Mouse (Mus musculus) neural tube, embryonic 15.5 days (tissue): ENCODE data around the gene Tmprss15. TPM values are rescaled to one million over a fixed set of nuclear protein-coding genes. Genes with fewer than 3 reads are reported as not detected.

Source experiments
- ATAC-seq: fragments of 200-750 bp; cut with Nextera tagmentation; 2 replicates; pipeline ENCODE4 v1.8.0; 2017; ENCODE audit warnings: mild to moderate bottlenecking, moderate TSS enrichment, moderate library complexity; ENCODE audit not compliant: low FRiP score
- H3K27ac ChIP-seq: fragments of 300-500 bp; sonication (generic); replicated peaks from 2 replicates; pipeline ENCODE4 v1.5.1; 2015; ENCODE audit warnings: mild to moderate bottlenecking, inconsistent platforms
- H3K27me3 ChIP-seq: fragments of 300-500 bp; sonication (generic); replicated peaks from 2 replicates; pipeline ENCODE4 v1.6.1; 2015; ENCODE audit warnings: inconsistent platforms
- H3K36me3 ChIP-seq: fragments of 300-500 bp; sonication (generic); 2 replicates; pipeline ENCODE4 v1.6.1; 2015; ENCODE audit warnings: inconsistent platforms
- H3K4me1 ChIP-seq: fragments of 300-500 bp; sonication (generic); 2 replicates; pipeline ENCODE4 v1.6.1; 2015; ENCODE audit warnings: inconsistent platforms
- H3K4me2 ChIP-seq: fragments of 300-500 bp; sonication (generic); 2 replicates; pipeline ENCODE4 v1.6.1; 2015; ENCODE audit warnings: inconsistent platforms, mild to moderate bottlenecking, moderate library complexity
- H3K4me3 ChIP-seq: fragments of 300-500 bp; sonication (generic); replicated peaks from 2 replicates; pipeline ENCODE4 v1.5.1; 2015; ENCODE audit warnings: mild to moderate bottlenecking, inconsistent platforms
- H3K9ac ChIP-seq: fragments of 300-500 bp; sonication (generic); replicated peaks from 2 replicates; pipeline ENCODE4 v1.6.1; 2015; ENCODE audit warnings: mild to moderate bottlenecking, inconsistent platforms
- H3K9me3 ChIP-seq: fragments of 300-500 bp; sonication (generic); replicated peaks from 2 replicates; pipeline ENCODE4 v1.6.1; 2016; ENCODE audit warnings: inconsistent platforms
- WGBS: fragments of 180-500 bp; shearing (Covaris S2); methylation state at CpG from one replicate; pipeline ENCODE4 v1.1.7; 2015; ENCODE audit warnings: mixed read lengths; 5-methylcytosine and 5-hydroxymethylcytosine counted together
- polyA plus RNA-seq: library from polyadenylated mRNA; unstranded; fragments of >200 nt; fragmentation: Nextera tagmentation; extraction: Ambion mirVana; gene quantifications from 2 replicates; pipeline ENCODE4 v1.2.1, GENCODE M21; 2015

The Tmprss15 gene
- polyA plus RNA-seq, 1 experiment from 2014 or later, result not detected

- no peak overlapping the region for H3K9ac ChIP-seq
- ATAC-seq, result no peak
- no peak overlapping the region for H3K4me3 ChIP-seq
- no peaks in the 10 kb centered on the region for H3K4me1 ChIP-seq
- H3K27me3 ChIP-seq, result no peaks in the 10 kb centered on the region
- WGBS, result 80% methylated on average over 8 of the region's 8 CpGs
- no peaks in the 10 kb centered on the region for H3K36me3 ChIP-seq
- H3K4me2 ChIP-seq, result no peak overlapping the region
- H3K27ac ChIP-seq, result no peak overlapping the region
- H3K9me3 ChIP-seq, result no peaks in the 10 kb centered on the region
Measured at GRCm38 (mm10) chr16:78976384-78976783, 114.5 kb downstream of the Tmprss15 start.

DNA sequence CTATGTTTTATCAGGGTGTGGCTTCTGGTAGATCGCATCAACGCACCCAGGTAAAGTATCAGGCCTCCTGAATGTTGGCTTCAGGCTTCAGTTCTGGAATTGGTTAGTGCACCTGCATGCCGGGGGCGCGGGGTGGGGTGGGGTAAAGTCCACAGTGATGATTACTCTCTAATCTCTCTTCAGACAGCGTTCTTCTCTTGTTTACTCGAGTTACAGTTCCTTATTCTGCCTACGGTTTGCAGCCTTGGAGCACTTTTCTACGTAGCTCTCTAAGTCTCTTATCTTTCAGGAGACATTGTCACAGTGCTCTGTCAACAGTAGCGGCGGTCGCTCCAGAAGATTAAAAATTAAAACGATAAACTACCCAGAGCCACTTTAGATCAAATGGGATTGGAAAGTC is 116.8 kb downstream of the Tmprss15 start:
- Histone ChIP-seq H3K4me3 (no peak overlapping the region), H3K9ac (no peak overlapping the region), H3K27ac (no peak overlapping the region), H3K36me3 (no peaks in the 10 kb centered on the region), H3K4me2 (no peak overlapping the region), H3K9me3 (no peaks in the 10 kb centered on the region), H3K4me1 (no peaks in the 10 kb centered on the region), H3K27me3 (no peaks in the 10 kb centered on the region)
- WGBS, result 94% methylated on average over 13 of the region's 13 CpGs
- ATAC-seq, result no peak

GRCm38 (mm10) chr16:78969091-78969731 is 121.7 kb downstream of the Tmprss15 start:
- Histone ChIP-seq H3K27me3 (no peaks in the 10 kb centered on the region), H3K9ac (no peak overlapping the region), H3K36me3 (no peaks in the 10 kb centered on the region), H3K27ac (no peak overlapping the region), H3K4me3 (no peak overlapping the region), H3K4me2 (no peak overlapping the region), H3K9me3 (no peaks in the 10 kb centered on the region), H3K4me1 (no peaks in the 10 kb centered on the region)
- WGBS, result 38% methylated on average over 13 of the region's 13 CpGs
- ATAC-seq, result no peak

DNA sequence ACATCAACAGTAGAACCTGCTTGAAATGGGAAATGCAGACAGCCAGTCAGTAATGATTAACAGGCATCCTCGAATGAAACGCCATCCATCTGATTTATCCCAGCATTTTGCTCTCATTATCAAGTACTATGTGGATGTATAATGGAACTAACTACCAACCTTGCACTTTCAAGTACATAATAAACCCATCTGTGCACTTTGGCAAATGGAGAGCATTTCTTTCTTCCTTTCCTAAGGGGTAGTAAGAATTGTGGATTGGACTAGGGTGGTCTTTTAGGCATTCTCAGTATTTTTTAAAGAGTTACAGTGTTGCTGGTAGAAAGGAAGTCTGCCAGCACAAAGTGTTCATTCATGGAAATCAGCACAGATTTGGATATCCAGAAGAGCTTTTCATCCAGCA is 133.5 kb downstream of the Tmprss15 start:
- H3K4me1 ChIP-seq, result no peaks in the 10 kb centered on the region

DNA sequence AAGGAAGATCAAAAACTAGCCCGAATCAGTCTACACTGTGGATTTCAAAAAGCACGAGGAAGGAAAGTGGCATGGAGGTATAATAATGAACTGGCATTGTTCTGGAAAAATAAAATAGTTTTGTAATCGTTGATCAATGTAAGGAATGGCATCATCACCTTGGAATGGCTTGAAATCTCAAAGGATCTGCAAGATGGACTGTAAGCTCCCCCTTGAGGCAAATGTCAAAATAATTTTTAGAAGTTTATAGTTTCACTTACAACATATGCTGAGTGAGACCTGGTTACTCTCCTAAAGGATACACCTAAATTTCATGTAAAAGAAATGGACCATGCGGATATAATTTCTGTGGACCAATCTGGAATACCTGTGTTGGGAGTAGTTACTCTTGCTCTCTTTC is 140.5 kb downstream of the Tmprss15 start:
- no peak for ATAC-seq
- Histone ChIP-seq H3K4me3 (no peak overlapping the region), H3K27me3 (no peaks in the 10 kb centered on the region), H3K4me2 (no peak overlapping the region), H3K27ac (no peak overlapping the region), H3K9ac (no peak overlapping the region), H3K4me1 (no peaks in the 10 kb centered on the region), H3K9me3 (no peaks in the 10 kb centered on the region), H3K36me3 (no peaks in the 10 kb centered on the region)
- WGBS, result 89% methylated on average over 4 of the region's 4 CpGs

More for the DNA sequence above, 133.5 kb downstream of the Tmprss15 start:
- H3K36me3 ChIP-seq, result no peaks in the 10 kb centered on the region
- no peak for ATAC-seq
- H3K27me3 ChIP-seq, result no peaks in the 10 kb centered on the region
- H3K9me3 ChIP-seq, result no peaks in the 10 kb centered on the region
- no peak overlapping the region for H3K27ac ChIP-seq
- H3K4me2 ChIP-seq, result no peak overlapping the region
- 53% methylated on average over 2 of the region's 2 CpGs for WGBS
- no peak overlapping the region for H3K4me3 ChIP-seq
- H3K9ac ChIP-seq, result no peak overlapping the region

GRCm38 (mm10) chr16:78937755-78938154 is 153.1 kb downstream of the Tmprss15 start:
- Histone ChIP-seq H3K4me1 (no peaks in the 10 kb centered on the region), H3K4me3 (no peak overlapping the region), H3K27me3 (no peaks in the 10 kb centered on the region), H3K9me3 (no peaks in the 10 kb centered on the region), H3K27ac (no peak overlapping the region), H3K9ac (no peak overlapping the region), H3K4me2 (no peak overlapping the region), H3K36me3 (no peaks in the 10 kb centered on the region)
- no peak for ATAC-seq
- WGBS, result 75% methylated on average over 8 of the region's 8 CpGs

DNA sequence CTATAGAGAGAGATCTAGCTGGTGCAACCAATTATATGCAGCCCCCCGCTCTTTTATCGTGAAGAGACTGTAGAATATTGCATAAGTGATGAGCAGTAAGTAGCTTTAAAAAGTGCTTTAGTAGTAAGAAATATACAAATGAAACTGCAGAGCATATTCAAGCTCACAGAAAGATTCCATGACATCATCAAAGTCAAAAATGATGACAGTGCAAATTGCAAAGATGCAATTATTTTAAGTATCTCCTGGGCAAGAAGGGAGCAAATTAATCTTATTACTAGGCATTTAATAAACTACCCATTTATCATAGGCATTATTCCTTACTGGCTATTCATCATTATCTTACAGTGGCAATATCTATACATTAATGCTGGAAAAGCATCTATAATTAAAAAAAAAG is 156.6 kb downstream of the Tmprss15 start:
- WGBS, result 89% methylated on average over 2 of the region's 2 CpGs
- no peak overlapping the region for H3K27ac ChIP-seq
- H3K4me1 ChIP-seq, result peaks cover 15% of the 10 kb centered on the region
- H3K9ac ChIP-seq, result no peak overlapping the region
- 0 out of 2 replicates have a peak, but pooled peaks cover 3% of the 10 kb centered on the region for H3K27me3 ChIP-seq
- no peak overlapping the region for H3K4me3 ChIP-seq
- no peaks in the 10 kb centered on the region for H3K9me3 ChIP-seq
- H3K4me2 ChIP-seq, result no peak overlapping the region
- H3K36me3 ChIP-seq, result no peaks in the 10 kb centered on the region
- ATAC-seq, result no peak

- Histone ChIP-seq H3K27me3 (0 out of 2 replicates have a peak, but pooled peaks cover 3% of the 10 kb centered on the region), H3K4me2 (peak overlapping the region; percentile 88), H3K4me3 (peak overlapping the region; percentile 57), H3K4me1 (peaks cover 15% of the 10 kb centered on the region), H3K27ac (peak overlapping the region; percentile 69), H3K36me3 (no peaks in the 10 kb centered on the region), H3K9me3 (no peaks in the 10 kb centered on the region), H3K9ac (peak overlapping the region; percentile 76)
- WGBS, result 12% methylated on average over 16 of the region's 16 CpGs
- ATAC-seq, result peak; percentile 73
Measured at GRCm38 (mm10) chr16:78931287-78932025, 159.4 kb downstream of the Tmprss15 start.

- peaks cover 15% of the 10 kb centered on the region for H3K4me1 ChIP-seq
- H3K27me3 ChIP-seq, result 0 out of 2 replicates have a peak, but pooled peaks cover 3% of the 10 kb centered on the region
- H3K36me3 ChIP-seq, result no peaks in the 10 kb centered on the region
- peak within 1 kb of the TSS; percentile 57 for H3K4me3 ChIP-seq
- no peaks in the 10 kb centered on the region for H3K9me3 ChIP-seq
- peak; percentile 89 for ATAC-seq
- peak within 1 kb of the TSS; percentile 88 for H3K4me2 ChIP-seq
- WGBS, result 9% methylated on average over 19 of the region's 19 CpGs
- H3K9ac ChIP-seq, result peak within 1 kb of the TSS; percentile 76
- H3K27ac ChIP-seq, result peak within 1 kb of the TSS; percentile 69
Measured at GRCm38 (mm10) chr16:78930382-78931286, 160.3 kb downstream of the Tmprss15 start, which contains the start of gene Chodl. Chodl (plus strand) TSS chr16:78930948.

DNA sequence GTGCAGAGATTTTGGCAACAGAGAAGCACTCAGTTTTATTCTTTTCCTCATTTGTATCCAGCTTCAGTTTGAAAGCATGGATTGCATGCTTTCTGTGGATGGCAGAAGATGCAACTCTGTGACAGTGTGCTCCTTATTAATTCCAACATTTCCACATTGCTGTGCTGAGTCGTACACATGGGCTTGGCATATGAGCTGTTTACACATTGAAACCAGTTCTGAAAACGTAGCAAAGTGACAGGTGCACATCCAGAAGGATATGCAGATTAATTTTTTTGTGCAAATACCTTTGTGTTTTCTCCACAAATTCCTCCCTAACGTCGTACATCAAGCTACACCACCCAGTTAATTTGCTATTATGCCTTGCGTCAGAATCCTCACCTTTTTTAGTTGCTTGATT is 168.3 kb downstream of the Tmprss15 start:
- Histone ChIP-seq H3K4me2 (no peak overlapping the region), H3K9me3 (no peaks in the 10 kb centered on the region), H3K27ac (no peak overlapping the region), H3K9ac (no peak overlapping the region), H3K36me3 (no peaks in the 10 kb centered on the region), H3K4me3 (no peak overlapping the region), H3K27me3 (no peaks in the 10 kb centered on the region), H3K4me1 (no peaks in the 10 kb centered on the region)
- ATAC-seq, result no peak
- WGBS, result 75% methylated on average over 5 of the region's 5 CpGs
